Comparison of ENCODE assay signal across 8 mouse cellular contexts in genomic region chr10:86302318-86302648, GRCm38 (mm10). TPM values are rescaled to one million over a fixed set of nuclear protein-coding genes. Genes with fewer than 3 reads are reported as not detected.
DNase-seq lines count a peak whose midpoint lies in the region; ATAC-seq lines count a peak whose summit lies in the region.

No protein-coding gene starts in this region.

- peaks cover 3% of the 10 kb centered on the region; the same call in 1 of the 2 replicates for H3K36me3 ChIP-seq in kidney, embryonic 14.5 days (ENCODE audit: control insufficient read depth, insufficient read depth, low read length)
- peaks cover 13% of the 10 kb centered on the region for H3K36me3 ChIP-seq in embryonic facial prominence, embryonic 13.5 days
- H3K36me3 ChIP-seq in hindbrain, embryonic 16.5 days (ENCODE audit: control insufficient read depth, insufficient read depth, low read length): no peaks in the 10 kb centered on the region
- no peaks in the 10 kb centered on the region for H3K36me3 ChIP-seq in midbrain, embryonic 15.5 days (replicated peaks)

- no peaks in the 10 kb centered on the region for H3K9me3 ChIP-seq in kidney, embryonic 14.5 days (ENCODE audit: control insufficient read depth, low read length)
- H3K9me3 ChIP-seq in embryonic facial prominence, embryonic 13.5 days: no peaks in the 10 kb centered on the region
- no peaks in the 10 kb centered on the region for H3K9me3 ChIP-seq in hindbrain, embryonic 16.5 days (ENCODE audit: control insufficient read depth, low read length)
- no peaks in the 10 kb centered on the region for H3K9me3 ChIP-seq in midbrain, embryonic 15.5 days

- H3K9ac ChIP-seq in kidney, embryonic 14.5 days (ENCODE audit: low read depth, low read length): peak overlapping the region; percentile 68; the same call in 1 of the 2 replicates
- peak overlapping the region; percentile 85 for H3K9ac ChIP-seq in embryonic facial prominence, embryonic 13.5 days
- peak overlapping the region; percentile 42 for H3K9ac ChIP-seq in hindbrain, embryonic 16.5 days (ENCODE audit: low read depth, low read length)
- H3K9ac ChIP-seq in midbrain, embryonic 15.5 days: no peak overlapping the region

- no peak for DNase-seq in kidney, postnatal 36 days
- DNase-seq in retina, embryonic 14.5 days (ENCODE audit: low spot score): no peak
- no peak for DNase-seq in right cerebral cortex, postnatal 4 days
- no peak for DNase-seq in thymus, postnatal 36 days

- no peaks in the 10 kb centered on the region for H3K27me3 ChIP-seq in kidney, embryonic 14.5 days (ENCODE audit: control insufficient read depth, insufficient read depth, low read length)
- no peaks in the 10 kb centered on the region for H3K27me3 ChIP-seq in embryonic facial prominence, embryonic 13.5 days
- no peaks in the 10 kb centered on the region for H3K27me3 ChIP-seq in hindbrain, embryonic 16.5 days (replicated peaks; ENCODE audit: control insufficient read depth, insufficient read depth, low read length)
- H3K27me3 ChIP-seq in midbrain, embryonic 15.5 days (replicated peaks): no peaks in the 10 kb centered on the region

- no peak overlapping the region for H3K27ac ChIP-seq in kidney, embryonic 14.5 days (ENCODE audit: low read depth, low read length)
- H3K27ac ChIP-seq in embryonic facial prominence, embryonic 13.5 days: peak overlapping the region; percentile 60
- peak overlapping the region; percentile 36 for H3K27ac ChIP-seq in hindbrain, embryonic 16.5 days (ENCODE audit: low read depth, low read length)
- H3K27ac ChIP-seq in midbrain, embryonic 15.5 days: no peak overlapping the region

- WGBS in kidney, embryonic 14.5 days: 71% methylated on average over 4 of the region's 4 CpGs
- WGBS in embryonic facial prominence, embryonic 13.5 days: 68% methylated on average over 4 of the region's 4 CpGs
- WGBS in hindbrain, embryonic 16.5 days: 58% methylated on average over 4 of the region's 4 CpGs
- WGBS in midbrain, embryonic 15.5 days: 67% methylated on average over 4 of the region's 4 CpGs

- peaks cover 8% of the 10 kb centered on the region for H3K4me1 ChIP-seq in kidney, embryonic 14.5 days (ENCODE audit: control insufficient read depth, insufficient read depth, low read length)
- peaks cover 31% of the 10 kb centered on the region for H3K4me1 ChIP-seq in embryonic facial prominence, embryonic 13.5 days
- H3K4me1 ChIP-seq in hindbrain, embryonic 16.5 days (ENCODE audit: control insufficient read depth, insufficient read depth, low read depth, low read length): peaks cover 28% of the 10 kb centered on the region
- peaks cover 36% of the 10 kb centered on the region for H3K4me1 ChIP-seq in midbrain, embryonic 15.5 days

- peak overlapping the region; percentile 81 for H3K4me2 ChIP-seq in kidney, embryonic 14.5 days (replicated peaks; ENCODE audit: low read depth, low read length)
- peak overlapping the region; percentile 91 for H3K4me2 ChIP-seq in embryonic facial prominence, embryonic 13.5 days
- peak overlapping the region; percentile 95 for H3K4me2 ChIP-seq in hindbrain, embryonic 16.5 days (ENCODE audit: low read length)
- peak overlapping the region; percentile 99; the same call in 1 of the 2 replicates for H3K4me2 ChIP-seq in midbrain, embryonic 15.5 days

- no peak for ATAC-seq in kidney, embryonic 14.5 days (ENCODE audit: low FRiP score, low TSS enrichment)
- no peak for ATAC-seq in embryonic facial prominence, embryonic 13.5 days (ENCODE audit: insufficient number of reproducible peaks, insufficient read depth, low FRiP score, low TSS enrichment, low read depth)
- ATAC-seq in hindbrain, embryonic 16.5 days: no peak
- ATAC-seq in midbrain, embryonic 15.5 days (replicated peaks): no peak

- peak overlapping the region; percentile 62 for H3K4me3 ChIP-seq in kidney, embryonic 14.5 days (ENCODE audit: low read length)
- H3K4me3 ChIP-seq in embryonic facial prominence, embryonic 13.5 days: peak overlapping the region; percentile 71
- H3K4me3 ChIP-seq in hindbrain, embryonic 16.5 days (ENCODE audit: low read length): peak overlapping the region; percentile 60
- H3K4me3 ChIP-seq in midbrain, embryonic 15.5 days: no peak overlapping the region

RNA-seq across cellular contexts. Expression of gene Timp3, which starts 2.1 kb away (rescaled TPM):
- 31.9 and 60.1 TPM in 2 replicates for polyA plus RNA-seq in kidney, embryonic 14.5 days (2014; fragmentation: Nextera tagmentation; extraction: Ambion mirVana)
- 62.7 and 74.0 TPM in 2 replicates for polyA plus RNA-seq in embryonic facial prominence, embryonic 13.5 days (2015; fragmentation: Nextera tagmentation; extraction: Ambion mirVana)
- polyA plus RNA-seq in hindbrain, embryonic 16.5 days (2015; fragmentation: Nextera tagmentation; extraction: Ambion mirVana): 56.1 and 58.9 TPM in 2 replicates
- polyA plus RNA-seq in midbrain, embryonic 15.5 days (2015; fragmentation: Nextera tagmentation; extraction: Ambion mirVana): 31.1 and 33.9 TPM in 2 replicates

Comparison
In these comparisons a context has a peak if more than half of its experiments do, and no peak if none do; other contexts are left out.
1. H3K27ac ChIP-seq: peak in embryonic facial prominence, embryonic 13.5 days (single experiment) and hindbrain, embryonic 16.5 days (single experiment); none in kidney, embryonic 14.5 days (single experiment) and midbrain, embryonic 15.5 days (single experiment).
2. Peak in every context shown above with its lines, with median percentiles within 50 percentile points of each other: H3K4me2 ChIP-seq.